Mouse (Mus musculus) midbrain, embryonic 14.5 days (tissue): ENCODE data around the gene Ndufv3. TPM values are rescaled to one million over a fixed set of nuclear protein-coding genes. Genes with fewer than 3 reads are reported as not detected.

ENCODE experiments used
- ATAC-seq: fragments of 200-750 bp; cut with Nextera tagmentation; 2 replicates; pipeline ENCODE4 v1.8.0; 2017; ENCODE audit warnings: moderate number of reproducible peaks, moderate library complexity; ENCODE audit not compliant: low FRiP score, low TSS enrichment
- DNase-seq: peaks from one replicate; pipeline ENCODE4 v3.0.0-alpha.2; 2015
- H3K27ac ChIP-seq: fragments of 300-500 bp; sonication (generic); replicated peaks from 2 replicates; pipeline ENCODE4 v1.5.1; 2014; ENCODE audit warnings: mild to moderate bottlenecking, low read depth, low read length, moderate library complexity
- H3K27me3 ChIP-seq: fragments of 300-500 bp; sonication (generic); 2 replicates; pipeline ENCODE4 v1.6.1; 2014; ENCODE audit warnings: low read length, control low read depth, mixed read lengths; ENCODE audit not compliant: control insufficient read depth, insufficient read depth
- H3K36me3 ChIP-seq: fragments of 300-500 bp; sonication (generic); 2 replicates; pipeline ENCODE4 v1.6.1; 2014; ENCODE audit warnings: low read length, control low read depth; ENCODE audit not compliant: control insufficient read depth, insufficient read depth
- H3K4me1 ChIP-seq: fragments of 300-500 bp; sonication (generic); 2 replicates; pipeline ENCODE4 v1.6.1; 2014; ENCODE audit warnings: mild to moderate bottlenecking, antibody characterized with exemption, low read length, control low read depth; ENCODE audit not compliant: control insufficient read depth, insufficient read depth
- H3K4me2 ChIP-seq: fragments of 300-500 bp; sonication (generic); 2 replicates; pipeline ENCODE4 v1.6.1; 2014; ENCODE audit warnings: mild to moderate bottlenecking, low read length, moderate library complexity
- H3K4me3 ChIP-seq: fragments of 300-500 bp; sonication (generic); replicated peaks from 2 replicates; pipeline ENCODE4 v1.5.1; 2014; ENCODE audit warnings: low read depth, low read length
- H3K9ac ChIP-seq: fragments of 300-500 bp; sonication (generic); replicated peaks from 2 replicates; pipeline ENCODE4 v1.6.1; 2014; ENCODE audit warnings: mild to moderate bottlenecking, low read length, moderate library complexity
- H3K9me3 ChIP-seq: fragments of 300-500 bp; sonication (generic); 2 replicates; pipeline ENCODE4 v1.6.1; 2016; ENCODE audit warnings: low read length, control low read depth, mixed read lengths; ENCODE audit not compliant: control insufficient read depth
- WGBS: fragments of 180-500 bp; shearing (Covaris S2); extraction: QIAGEN DNeasy Blood & Tissue Kit; methylation state at CpG from one replicate; pipeline ENCODE4 v1.1.7; 2014; 5-methylcytosine and 5-hydroxymethylcytosine counted together
- polyA plus RNA-seq: library from polyadenylated mRNA; unstranded; fragments of >200 nt; fragmentation: Nextera tagmentation; extraction: Ambion mirVana; gene quantifications from 2 replicates; pipeline ENCODE4 v1.2.1, GENCODE M21; 2014

Gene Ndufv3
- polyA plus RNA-seq, 1 experiment from 2014 or later = 419 TPM

- no peak overlapping the region for H3K27ac ChIP-seq
- no peak overlapping the region for H3K9ac ChIP-seq
- ATAC-seq (no peak), DNase-seq (no peak)
- H3K4me2 ChIP-seq = no peak overlapping the region
- no peak overlapping the region for H3K4me3 ChIP-seq
- no peaks in the 10 kb centered on the region for H3K9me3 ChIP-seq
- H3K27me3 ChIP-seq = no peaks in the 10 kb centered on the region
- H3K4me1 ChIP-seq = no peaks in the 10 kb centered on the region
- H3K36me3 ChIP-seq = peaks cover 82% of the 10 kb centered on the region
- 48% methylated on average over 5 of the region's 5 CpGs for WGBS
Measured at GRCm38 (mm10) chr17:31505013-31505412, 14.9 kb upstream of the Ndufv3 start.

- H3K36me3 ChIP-seq = peaks cover 72% of the 10 kb centered on the region
- 93% methylated on average over 7 of the region's 7 CpGs for WGBS
- H3K4me1 ChIP-seq = no peaks in the 10 kb centered on the region
Measured at GRCm38 (mm10) chr17:31506282-31506681, 13.6 kb upstream of the Ndufv3 start.

GRCm38 (mm10) chr17:31510944-31511343 is 9.0 kb upstream of the Ndufv3 start:
- DNase-seq (no peak), ATAC-seq (no peak)
- Histone ChIP-seq H3K4me3 (peak overlapping the region; percentile 83; the same call in 1 of the 2 replicates), H3K27me3 (no peaks in the 10 kb centered on the region), H3K4me2 (peak overlapping the region; percentile 82), H3K36me3 (peaks cover 32% of the 10 kb centered on the region), H3K9ac (no peak overlapping the region), H3K27ac (no peak overlapping the region), H3K9me3 (no peaks in the 10 kb centered on the region), H3K4me1 (peaks cover 5% of the 10 kb centered on the region)
- WGBS = 98% methylated on average over 6 of the region's 6 CpGs

More at GRCm38 (mm10) chr17:31506282-31506681, 13.6 kb upstream of the Ndufv3 start:
- H3K27ac ChIP-seq = no peak overlapping the region
- no peak overlapping the region for H3K4me3 ChIP-seq
- H3K9ac ChIP-seq = no peak overlapping the region
- no peak for DNase-seq
- no peaks in the 10 kb centered on the region for H3K27me3 ChIP-seq
- H3K4me2 ChIP-seq = no peak overlapping the region
- no peaks in the 10 kb centered on the region for H3K9me3 ChIP-seq
- ATAC-seq = no peak

GRCm38 (mm10) chr17:31511792-31512495 is 8.0 kb upstream of the Ndufv3 start:
- DNase-seq = peak; percentile 97
- peak overlapping the region; percentile 83 for H3K4me3 ChIP-seq

GRCm38 (mm10) chr17:31512593-31512992 is 7.3 kb upstream of the Ndufv3 start:
- no peak for ATAC-seq
- 19% methylated on average over 6 of the region's 6 CpGs for WGBS

More at GRCm38 (mm10) chr17:31511792-31512495, 8.0 kb upstream of the Ndufv3 start:
- Histone ChIP-seq H3K27me3 (no peaks in the 10 kb centered on the region), H3K36me3 (peaks cover 29% of the 10 kb centered on the region), H3K27ac (peak overlapping the region; percentile 85), H3K9me3 (no peaks in the 10 kb centered on the region), H3K4me1 (peaks cover 5% of the 10 kb centered on the region), H3K4me2 (peak overlapping the region; percentile 82), H3K9ac (peak overlapping the region; percentile 45)
- peak; percentile 93 for ATAC-seq
- 0% methylated on average over 56 of the region's 56 CpGs for WGBS

GRCm38 (mm10) chr17:31514696-31515095 is 5.2 kb upstream of the Ndufv3 start:
- ATAC-seq (no peak), DNase-seq (peak; percentile 69)
- H3K9me3 ChIP-seq = no peaks in the 10 kb centered on the region
- peaks cover 11% of the 10 kb centered on the region for H3K4me1 ChIP-seq
- H3K27ac ChIP-seq = no peak overlapping the region
- no peak overlapping the region for H3K4me2 ChIP-seq
- H3K27me3 ChIP-seq = no peaks in the 10 kb centered on the region
- H3K36me3 ChIP-seq = peaks cover 3% of the 10 kb centered on the region
- H3K4me3 ChIP-seq = no peak overlapping the region
- WGBS = 68% methylated on average over 1 of the region's 1 CpGs
- no peak overlapping the region for H3K9ac ChIP-seq

More at GRCm38 (mm10) chr17:31512593-31512992, 7.3 kb upstream of the Ndufv3 start:
- no peaks in the 10 kb centered on the region for H3K27me3 ChIP-seq
- DNase-seq = no peak
- peaks cover 23% of the 10 kb centered on the region for H3K36me3 ChIP-seq
- no peaks in the 10 kb centered on the region for H3K9me3 ChIP-seq
- H3K9ac ChIP-seq = peak overlapping the region; percentile 45
- H3K4me1 ChIP-seq = peaks cover 5% of the 10 kb centered on the region
- H3K4me3 ChIP-seq = peak overlapping the region; percentile 83
- H3K27ac ChIP-seq = peak overlapping the region; percentile 85
- peak overlapping the region; percentile 82 for H3K4me2 ChIP-seq

- Histone ChIP-seq H3K27ac (no peak overlapping the region), H3K9me3 (no peaks in the 10 kb centered on the region), H3K27me3 (no peaks in the 10 kb centered on the region), H3K4me2 (peak overlapping the region; percentile 66), H3K4me1 (peaks cover 24% of the 10 kb centered on the region), H3K4me3 (peak overlapping the region; percentile 74), H3K36me3 (peaks cover 10% of the 10 kb centered on the region), H3K9ac (peak overlapping the region; percentile 71; the same call in 1 of the 2 replicates)
- DNase-seq (no peak), ATAC-seq (no peak; the same call in 1 of the 2 replicates)
- 4% methylated on average over 7 of the region's 7 CpGs for WGBS
Measured at GRCm38 (mm10) chr17:31519344-31519945, 470 bp upstream of the Ndufv3 start.

- Histone ChIP-seq H3K4me2 (peak overlapping the region; percentile 66), H3K27ac (0 out of 2 replicates have a peak overlapping the region, but pooled peaks have one; percentile 74), H3K27me3 (no peaks in the 10 kb centered on the region), H3K9ac (peak overlapping the region; percentile 71; the same call in 1 of the 2 replicates), H3K4me3 (peak overlapping the region; percentile 74), H3K9me3 (no peaks in the 10 kb centered on the region), H3K4me1 (peaks cover 24% of the 10 kb centered on the region), H3K36me3 (peaks cover 14% of the 10 kb centered on the region)
- 14% methylated on average over 3 of the region's 3 CpGs for WGBS
- DNase-seq (peak; percentile 75), ATAC-seq (0 out of 2 replicates have a peak, but pooled peaks have one; percentile 9)
Measured at GRCm38 (mm10) chr17:31520895-31521294, 980 bp downstream of the Ndufv3 start.
